Mouse (Mus musculus): ENCODE data around the gene 1700024P04Rik. TPM values are rescaled to one million over a fixed set of nuclear protein-coding genes. Genes with fewer than 3 reads are reported as not detected.

1700024P04Rik gene
- total RNA-seq, 1 experiment from 2014 or later = not detected

DNA sequence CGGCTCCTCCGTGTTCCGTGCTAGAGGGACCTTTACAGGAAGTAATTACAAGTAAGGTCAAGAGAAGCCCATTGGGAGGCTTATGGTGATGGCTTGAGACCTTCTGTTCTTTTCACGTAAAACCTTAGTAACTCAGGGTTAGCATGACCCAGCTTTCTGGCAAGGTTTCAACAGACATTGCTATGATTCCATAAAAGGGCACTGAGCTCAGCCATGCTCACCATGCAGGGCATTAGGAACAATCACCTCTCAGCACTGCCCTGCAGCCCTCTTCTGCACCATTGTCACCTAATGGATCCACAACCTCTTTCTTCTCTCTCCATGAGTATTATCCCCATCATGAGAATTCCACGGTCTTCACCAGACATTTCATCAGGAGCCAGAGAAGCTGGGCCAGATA is 12.7 kb downstream of the 1700024P04Rik start:
- no peak for ATAC-seq (ENCODE audit: extremely low read depth, insufficient number of reproducible peaks, low FRiP score, poor library complexity, severe bottlenecking)

DNA sequence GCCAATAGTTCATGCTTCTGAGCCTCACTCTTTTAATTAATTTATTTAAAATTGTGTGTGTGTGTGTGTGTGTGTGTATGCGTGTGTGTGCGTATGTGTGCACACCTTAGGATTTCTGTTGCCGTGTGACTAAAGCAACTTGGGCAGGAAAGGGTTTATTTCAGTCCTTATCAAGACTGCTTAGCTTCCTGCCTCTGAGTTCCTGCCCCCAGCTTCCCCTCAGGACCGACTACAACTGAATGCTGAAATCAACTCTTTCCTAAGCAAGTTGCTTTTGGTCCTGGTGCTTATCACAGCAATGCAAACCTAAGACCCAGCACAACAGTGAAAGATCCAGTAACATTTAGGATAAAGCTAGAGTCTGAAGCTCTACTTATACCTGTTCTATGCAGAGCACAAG is 15.8 kb downstream of the 1700024P04Rik start:
- ATAC-seq (ENCODE audit: extremely low read depth, insufficient number of reproducible peaks, low FRiP score, poor library complexity, severe bottlenecking) = no peak

DNA sequence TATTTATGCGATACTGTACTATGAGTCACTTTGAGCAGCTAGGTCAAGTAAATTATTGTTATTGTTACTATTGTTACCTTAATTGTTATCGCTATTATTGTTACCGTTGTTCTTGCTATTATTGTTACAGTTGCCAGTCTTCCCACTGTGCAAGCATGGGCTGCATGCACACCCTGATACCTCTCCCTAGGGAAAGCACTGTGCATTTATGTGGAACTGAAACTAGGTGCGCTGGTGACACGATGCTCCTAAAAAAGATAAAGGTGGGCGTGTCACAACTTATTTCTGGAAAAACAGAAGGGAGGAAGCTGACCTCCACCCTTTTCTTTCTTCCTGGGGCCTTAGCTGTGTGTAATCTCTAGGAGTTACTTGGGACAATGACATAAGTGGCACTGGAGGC is 16.4 kb downstream of the 1700024P04Rik start:
- ATAC-seq (ENCODE audit: extremely low read depth, insufficient number of reproducible peaks, low FRiP score, poor library complexity, severe bottlenecking) = 0 out of 2 replicates have a peak, but pooled peaks have one; percentile 36

DNA sequence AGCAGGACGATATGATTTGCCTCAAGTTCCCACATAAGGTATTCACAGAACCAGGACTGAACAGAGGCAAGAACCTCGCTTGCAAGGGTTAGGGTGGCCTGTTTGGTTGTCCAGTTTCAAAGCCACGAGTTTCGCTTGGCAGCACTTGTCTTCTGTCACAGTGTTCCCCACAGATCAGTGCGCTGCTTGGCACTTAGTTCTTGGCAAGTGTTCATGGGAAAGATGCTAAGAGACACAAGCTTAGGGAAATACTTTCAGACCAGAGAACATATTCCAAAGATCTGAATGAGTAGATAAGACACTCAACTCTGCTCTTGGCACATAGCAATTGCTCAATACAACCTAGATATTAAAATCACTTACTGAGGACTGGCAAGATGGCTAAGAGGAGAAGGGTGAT is 17.8 kb downstream of the 1700024P04Rik start:
- no peak for ATAC-seq (ENCODE audit: extremely low read depth, insufficient number of reproducible peaks, low FRiP score, poor library complexity, severe bottlenecking)

DNA sequence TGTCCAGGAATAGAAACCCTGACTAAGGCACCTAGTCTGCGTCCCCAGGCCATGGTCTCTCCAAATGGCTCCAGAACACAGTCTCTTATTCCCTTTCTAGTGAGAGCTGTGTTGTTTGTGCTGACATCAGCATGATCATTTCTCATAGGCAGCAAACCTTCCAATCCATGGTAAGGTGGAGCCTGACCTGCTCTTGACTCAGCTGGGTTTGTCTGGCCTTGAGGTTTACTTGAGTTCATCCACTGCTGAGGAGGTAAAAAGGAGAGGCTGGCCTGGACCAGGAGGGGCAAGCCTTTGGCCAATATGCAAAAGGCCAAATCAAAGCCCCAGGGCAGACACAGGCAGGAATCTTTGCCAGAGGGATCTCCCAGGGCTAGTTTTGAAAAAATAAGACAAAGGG is 20.8 kb downstream of the 1700024P04Rik start:
- no peak for ATAC-seq (ENCODE audit: extremely low read depth, insufficient number of reproducible peaks, low FRiP score, poor library complexity, severe bottlenecking)

DNA sequence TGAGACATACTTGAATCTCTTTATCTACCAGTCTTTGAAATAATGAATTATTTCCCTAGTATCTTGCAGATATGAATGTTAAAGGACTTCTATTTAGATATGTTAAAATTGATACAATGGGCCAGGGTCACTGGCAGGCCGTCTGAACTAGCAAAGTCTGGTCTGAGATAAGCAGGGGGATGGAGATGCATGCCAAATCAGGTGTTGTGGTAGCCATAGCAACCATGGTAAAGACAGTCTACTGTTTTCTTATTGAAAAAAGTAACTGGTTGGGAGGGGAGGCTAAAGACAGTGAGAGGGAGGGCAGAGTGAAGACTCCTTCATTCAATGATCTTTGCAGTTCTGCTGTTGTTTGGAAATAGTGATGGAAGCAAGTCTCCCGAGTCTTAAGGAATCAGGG is 26.2 kb downstream of the 1700024P04Rik start:
- no peak for ATAC-seq (ENCODE audit: extremely low read depth, insufficient number of reproducible peaks, low FRiP score, poor library complexity, severe bottlenecking)

DNA sequence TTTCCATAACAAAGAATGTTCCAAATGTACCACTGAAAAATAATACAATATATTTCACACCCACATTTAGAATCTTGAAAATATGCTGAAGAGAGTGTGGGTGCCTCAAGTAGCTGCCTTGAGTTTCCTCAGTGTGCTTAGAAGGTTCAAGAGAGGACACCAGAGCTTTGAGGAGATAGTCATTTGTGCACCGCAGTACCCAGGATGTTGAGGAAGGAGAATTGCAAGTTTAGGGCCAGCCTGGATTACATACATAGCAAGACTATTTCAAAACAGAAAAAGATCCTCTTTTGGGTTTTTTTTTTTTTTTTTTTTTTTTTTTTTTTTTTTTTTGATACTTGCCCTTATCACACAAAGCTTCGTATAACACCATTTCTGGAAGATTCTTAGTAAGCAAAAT is 28.2 kb downstream of the 1700024P04Rik start:
- no peak for ATAC-seq (ENCODE audit: extremely low read depth, insufficient number of reproducible peaks, low FRiP score, poor library complexity, severe bottlenecking)

GRCm38 (mm10) chr13:98955676-98956075 is 28.7 kb downstream of the 1700024P04Rik start:
- ATAC-seq (ENCODE audit: extremely low read depth, insufficient number of reproducible peaks, low FRiP score, poor library complexity, severe bottlenecking) = no peak

- no peak for ATAC-seq (ENCODE audit: extremely low read depth, insufficient number of reproducible peaks, low FRiP score, poor library complexity, severe bottlenecking)
These were observed 29.1 kb downstream of the 1700024P04Rik start for GRCm38 (mm10) chr13:98955226-98955625.

DNA sequence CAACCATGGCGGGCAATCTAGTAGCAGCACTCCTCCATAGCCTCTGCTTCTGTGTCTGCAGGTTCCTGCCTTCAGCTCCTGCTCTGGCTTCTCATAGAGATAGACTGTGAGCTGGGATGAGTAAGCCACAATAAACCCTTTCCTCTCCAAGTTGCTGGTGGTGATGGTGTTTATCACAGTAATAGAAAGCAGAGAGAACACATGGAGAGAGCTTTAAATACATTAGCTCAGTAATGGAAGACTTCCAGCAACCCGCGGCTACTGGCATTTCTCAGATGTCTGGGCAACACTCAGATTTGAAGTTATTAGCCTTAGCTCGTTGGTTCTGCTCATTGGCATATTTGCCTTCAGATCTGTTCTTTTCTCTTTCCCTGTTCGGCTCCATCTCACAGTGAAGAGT is 30.5 kb downstream of the 1700024P04Rik start:
- ATAC-seq (ENCODE audit: extremely low read depth, insufficient number of reproducible peaks, low FRiP score, poor library complexity, severe bottlenecking) = no peak

- ATAC-seq (ENCODE audit: extremely low read depth, insufficient number of reproducible peaks, low FRiP score, poor library complexity, severe bottlenecking) = no peak
These were observed 32.4 kb downstream of the 1700024P04Rik start for GRCm38 (mm10) chr13:98951951-98952350.

- no peak for ATAC-seq (ENCODE audit: extremely low read depth, insufficient number of reproducible peaks, low FRiP score, poor library complexity, severe bottlenecking)
These were observed 36.2 kb downstream of the 1700024P04Rik start for GRCm38 (mm10) chr13:98948146-98948545.

- ATAC-seq (ENCODE audit: extremely low read depth, insufficient number of reproducible peaks, low FRiP score, poor library complexity, severe bottlenecking) = no peak
These were observed 37.9 kb downstream of the 1700024P04Rik start for GRCm38 (mm10) chr13:98946434-98946833.

DNA sequence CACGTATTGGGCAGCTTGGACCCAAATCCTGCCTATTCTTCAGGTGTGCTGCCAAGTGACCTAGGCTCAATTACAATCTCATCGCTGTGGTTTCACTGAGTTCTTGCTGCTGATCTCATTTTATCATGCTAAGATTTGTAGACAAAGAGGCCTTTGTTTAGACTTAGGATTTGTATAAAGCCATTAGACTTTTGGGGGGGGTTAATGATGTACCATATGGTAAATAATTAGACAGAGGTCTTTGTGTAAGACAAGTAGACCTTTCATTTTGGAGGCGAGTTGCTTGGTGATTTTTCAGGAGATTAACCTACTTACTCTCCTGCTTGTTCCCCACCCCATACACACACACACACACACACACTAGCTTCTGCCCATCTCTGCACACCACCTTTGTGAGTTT is 38.5 kb downstream of the 1700024P04Rik start:
- ATAC-seq (ENCODE audit: extremely low read depth, insufficient number of reproducible peaks, low FRiP score, poor library complexity, severe bottlenecking) = no peak

GRCm38 (mm10) chr13:98945381-98945780 is 39.0 kb downstream of the 1700024P04Rik start:
- ATAC-seq (ENCODE audit: extremely low read depth, insufficient number of reproducible peaks, low FRiP score, poor library complexity, severe bottlenecking) = peak; percentile 73

GRCm38 (mm10) chr13:98944620-98945081 is 39.7 kb downstream of the 1700024P04Rik start:
- peak; percentile 85 for ATAC-seq (ENCODE audit: extremely low read depth, insufficient number of reproducible peaks, low FRiP score, poor library complexity, severe bottlenecking)

DNA sequence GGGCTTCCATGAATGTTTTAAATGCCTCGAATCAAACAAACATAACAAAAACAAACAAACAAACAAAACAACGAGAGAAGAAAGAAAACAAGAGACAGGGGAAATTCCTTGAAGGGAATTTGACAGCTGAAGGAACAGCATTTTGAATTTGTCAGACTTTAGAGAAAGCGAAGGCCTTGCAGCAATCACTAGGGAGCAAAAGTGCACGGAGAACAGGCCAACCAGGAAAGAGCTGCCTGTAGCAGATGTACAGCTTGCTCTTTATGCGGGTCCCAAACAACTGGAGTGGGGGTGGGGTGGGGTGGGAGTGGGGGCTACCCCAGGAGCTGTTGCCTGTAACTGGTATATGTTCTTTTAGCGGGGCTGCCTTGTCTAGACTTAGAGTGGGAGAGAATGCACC is 42.0 kb downstream of the 1700024P04Rik start:
- no peak for ATAC-seq (ENCODE audit: extremely low read depth, insufficient number of reproducible peaks, low FRiP score, poor library complexity, severe bottlenecking)

DNA sequence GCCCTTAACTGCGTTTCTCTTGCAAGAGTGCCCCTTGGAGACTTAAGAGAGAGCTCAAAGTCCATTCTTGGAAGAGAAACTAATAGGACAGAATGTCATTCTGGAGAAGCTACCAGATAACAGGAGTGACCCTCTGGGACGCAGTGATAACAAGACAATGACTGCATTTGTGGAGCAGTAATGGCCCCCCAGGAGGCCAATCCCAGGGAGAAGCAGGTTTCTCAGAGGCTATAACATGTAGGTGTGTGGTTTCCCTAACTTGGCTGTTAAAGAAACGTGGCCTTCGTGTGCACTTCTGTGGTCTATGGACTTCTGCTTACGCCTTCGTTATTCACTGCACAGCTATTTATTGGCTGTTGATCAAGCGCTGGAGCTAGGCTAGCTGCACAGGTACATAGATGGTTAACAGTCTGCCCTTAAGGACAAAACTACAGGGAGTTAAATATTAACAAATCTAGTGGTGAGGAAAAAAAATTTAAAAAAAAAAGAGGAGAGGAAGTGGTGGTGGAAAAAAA is 42.5 kb downstream of the 1700024P04Rik start:
- no peak for ATAC-seq (ENCODE audit: extremely low read depth, insufficient number of reproducible peaks, low FRiP score, poor library complexity, severe bottlenecking)

GRCm38 (mm10) chr13:98937108-98937507 is 47.3 kb downstream of the 1700024P04Rik start:
- 0 out of 2 replicates have a peak, but pooled peaks have one; percentile 16 for ATAC-seq (ENCODE audit: extremely low read depth, insufficient number of reproducible peaks, low FRiP score, poor library complexity, severe bottlenecking)
